Mouse (Mus musculus) T-helper 1 cell (primary cell): Measurements from ENCODE around the gene Serpina3m.
"Not testable (repeated sequence)": the region's sequence is repeated elsewhere in the genome, so short reads cannot be mapped to it uniquely, and the experiment has no call there.

ENCODE experiments used
- in situ Hi-C: fragments of 300-600 bp; cut with MboI, MseI; formaldehyde crosslinking; loops from one replicate; pipeline ENCODE4 v1.15.1; 2025; ENCODE audit warnings: high pct_unique_total_duplicates

The Serpina3m gene

GRCm38 (mm10) chr12:104338226-104338625, at the start of gene Serpina3m, which contains the start of gene Serpina3k:
Serpina3m (plus strand) TSS chr12:104338486.
Serpina3k (plus strand) TSS chr12:104338486.
- in situ Hi-C loops, result not testable (repeated sequence)

- in situ Hi-C loops, result loop anchor here (10.0 kb wide), 1 partner anchor 1285 kb away; no protein-coding TSS in a partner anchor
These were observed 48.4 kb upstream of the Serpina3m start for GRCm38 (mm10) chr12:104289872-104290271.

GRCm38 (mm10) chr12:104293963-104294362, 44.3 kb upstream of the Serpina3m start:
- in situ Hi-C loops, result loop anchor here (10.0 kb wide), 1 partner anchor 1289 kb away; no protein-coding TSS in a partner anchor

DNA sequence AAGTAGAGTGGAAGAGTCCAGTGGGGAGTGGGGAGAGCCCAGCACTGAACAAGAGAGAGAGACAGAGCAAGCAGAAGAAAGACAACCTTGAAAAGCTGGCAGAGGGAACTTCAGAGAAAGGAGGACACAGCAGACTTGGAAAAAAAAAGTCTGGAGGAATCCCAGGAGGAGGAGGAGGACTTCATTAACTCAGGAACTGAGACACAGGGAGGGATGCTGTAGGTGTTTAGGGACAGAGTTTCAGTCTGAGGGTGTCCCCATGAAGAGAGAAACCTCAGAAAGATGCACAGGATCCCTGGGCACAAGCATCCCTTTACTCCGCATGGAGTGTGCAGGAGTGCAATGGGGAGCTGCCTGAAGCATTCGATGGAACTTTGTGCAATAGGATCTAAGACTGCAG, 40.2 kb upstream of the Serpina3m start:
- in situ Hi-C loops, result loop anchor here (10.0 kb wide), 1 partner anchor 1293 kb away; no protein-coding TSS in a partner anchor

GRCm38 (mm10) chr12:104305991-104306390, 32.3 kb upstream of the Serpina3m start:
- in situ Hi-C loops, result no loop called here

DNA sequence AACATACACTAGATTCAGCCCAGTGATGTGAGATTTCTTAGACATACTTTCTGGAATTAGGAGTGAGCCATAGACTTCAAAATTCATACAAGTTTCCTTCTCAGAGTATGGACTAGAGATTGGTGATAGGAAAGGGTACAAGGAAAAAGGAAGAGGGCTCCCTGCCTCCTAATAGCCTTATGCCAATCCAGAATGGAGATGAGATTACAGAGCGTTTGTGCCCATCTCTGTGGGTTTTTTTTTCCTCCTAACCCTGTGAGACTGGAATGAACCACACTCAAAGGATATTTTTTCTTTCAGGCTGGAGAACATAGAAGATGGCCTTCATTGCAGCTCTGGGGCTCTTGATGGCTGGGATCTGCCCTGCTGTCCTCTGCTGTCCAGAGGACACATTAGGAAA, 24.0 kb upstream of the Serpina3m start, which contains the start of gene Serpina3j:
Gene Serpina3j (plus strand): TSS at position 301 of the 400 bp plus-strand sequence.
- in situ Hi-C loops, result no loop called here

GRCm38 (mm10) chr12:104322454-104322853, 15.8 kb upstream of the Serpina3m start:
- in situ Hi-C loops, result no loop called here

DNA sequence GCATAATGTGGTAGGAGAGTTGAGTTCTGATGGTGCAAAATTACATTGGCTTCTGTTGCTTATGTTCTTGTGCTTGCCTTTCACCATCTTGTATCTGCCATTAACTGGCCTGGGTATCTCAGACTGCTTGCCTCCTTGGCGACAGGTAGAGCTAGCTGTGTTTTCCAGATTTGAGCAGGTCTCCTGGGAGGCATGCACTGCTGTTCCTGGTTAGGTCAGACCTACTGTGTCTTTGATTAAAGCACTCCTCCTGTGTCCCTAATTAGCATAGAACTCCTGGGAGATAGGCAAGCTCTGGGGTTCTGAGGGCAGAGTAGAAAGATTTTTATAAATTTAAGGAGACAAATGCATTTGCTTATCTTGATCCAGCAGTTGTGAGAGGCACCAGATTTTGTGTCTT, 6.6 kb upstream of the Serpina3m start:
- in situ Hi-C loops, result no loop called here

- in situ Hi-C loops, result not testable (repeated sequence)
These were observed 1.4 kb upstream of the Serpina3m start for GRCm38 (mm10) chr12:104336873-104337272.

DNA sequence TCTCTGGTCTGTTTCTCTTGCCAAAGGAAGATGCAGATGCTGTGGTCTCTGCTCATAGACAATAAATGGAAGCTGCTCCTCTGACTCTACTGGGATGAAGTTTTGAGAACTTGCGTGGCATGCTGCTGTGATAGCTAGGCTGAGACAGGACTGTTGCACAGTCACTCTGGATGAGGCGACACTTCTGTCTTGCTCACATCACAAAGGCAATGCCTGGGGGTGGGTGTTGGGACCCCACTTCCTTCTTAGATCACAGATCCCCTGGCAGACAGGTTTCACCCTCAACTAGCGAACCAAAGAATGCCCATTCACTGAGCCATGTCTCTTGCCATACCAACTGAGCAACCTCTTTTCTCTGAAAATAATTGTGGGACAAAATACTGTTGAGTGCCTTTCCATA, 419 bp downstream of the Serpina3m start:
- in situ Hi-C loops, result no loop called here

DNA sequence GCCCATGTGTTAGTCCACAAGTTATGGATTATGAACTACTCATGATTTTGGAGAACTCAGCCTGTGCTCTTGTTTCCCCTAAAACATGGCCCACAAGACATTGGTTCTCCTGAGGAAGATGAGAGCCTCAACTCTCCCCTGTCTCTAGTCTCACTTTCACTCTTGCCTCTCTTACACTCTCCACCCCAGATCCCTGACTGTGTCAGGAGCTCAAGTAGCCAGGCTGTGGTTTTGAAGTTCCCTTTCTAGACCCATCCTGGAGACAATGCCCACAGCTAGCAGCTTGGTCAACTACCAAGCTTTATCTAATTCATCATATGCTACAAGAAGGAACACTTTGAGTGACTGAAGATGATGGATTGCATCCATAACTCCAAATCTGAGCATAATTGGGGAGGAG, 4.2 kb downstream of the Serpina3m start:
- in situ Hi-C loops, result not testable (repeated sequence)

DNA sequence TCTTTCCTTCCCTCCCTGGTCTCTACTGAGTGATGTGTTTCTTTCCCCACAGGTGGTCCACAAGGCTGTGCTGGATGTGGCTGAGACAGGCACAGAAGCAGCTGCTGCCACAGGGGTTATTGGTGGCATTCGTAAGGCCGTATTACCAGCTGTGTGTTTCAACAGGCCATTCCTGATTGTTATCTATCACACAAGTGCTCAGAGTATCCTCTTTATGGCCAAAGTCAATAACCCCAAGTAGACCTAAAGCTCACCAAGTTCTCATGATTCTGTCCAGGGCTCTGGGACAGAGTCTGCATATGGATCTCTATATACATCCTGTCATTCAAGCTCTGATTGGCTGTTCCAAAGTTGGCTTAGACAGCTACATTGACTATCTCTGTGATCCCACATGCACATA, 6.9 kb downstream of the Serpina3m start:
- in situ Hi-C loops, result no loop called here

DNA sequence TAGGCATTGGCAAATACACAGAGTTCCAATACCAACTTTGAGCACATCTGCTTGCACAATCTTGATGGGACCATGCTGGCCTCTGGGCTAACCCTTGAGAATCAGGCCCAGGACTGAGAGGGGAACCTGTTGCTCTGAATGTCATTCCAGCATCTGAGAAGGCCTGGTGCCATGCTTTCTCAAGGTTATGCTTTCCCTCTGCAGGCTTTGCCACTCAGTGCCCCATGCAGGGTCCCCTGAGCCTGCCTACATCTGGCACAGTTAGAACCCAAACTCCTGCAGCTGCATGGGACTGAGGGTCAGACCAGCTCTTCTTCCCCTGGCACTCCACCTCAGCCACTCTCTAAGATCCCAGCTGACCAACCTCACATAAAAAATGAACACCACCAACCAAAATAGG, 7.4 kb downstream of the Serpina3m start:
- in situ Hi-C loops, result no loop called here

DNA sequence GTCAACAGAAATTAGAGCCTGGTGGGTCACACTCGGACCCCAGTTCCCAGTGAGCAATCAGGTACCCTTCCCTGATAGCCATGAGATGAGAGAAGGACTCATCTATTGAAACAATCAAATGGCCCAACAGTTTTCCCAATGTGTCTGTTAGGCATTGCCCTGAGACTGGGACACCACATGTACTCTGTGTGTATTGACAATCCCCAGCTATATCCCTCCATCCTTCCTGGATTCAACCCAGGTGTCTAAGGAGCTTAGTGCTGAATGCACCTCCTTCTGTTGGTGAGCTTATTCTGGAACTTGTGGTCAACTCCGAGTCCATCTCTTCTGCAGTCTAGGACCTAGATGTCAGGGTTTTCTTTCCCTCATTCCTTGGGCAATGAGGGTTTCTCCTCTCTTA, 8.8 kb downstream of the Serpina3m start:
- in situ Hi-C loops, result no loop called here

GRCm38 (mm10) chr12:104351812-104352211, 13.5 kb downstream of the Serpina3m start:
- in situ Hi-C loops, result not testable (repeated sequence)

DNA sequence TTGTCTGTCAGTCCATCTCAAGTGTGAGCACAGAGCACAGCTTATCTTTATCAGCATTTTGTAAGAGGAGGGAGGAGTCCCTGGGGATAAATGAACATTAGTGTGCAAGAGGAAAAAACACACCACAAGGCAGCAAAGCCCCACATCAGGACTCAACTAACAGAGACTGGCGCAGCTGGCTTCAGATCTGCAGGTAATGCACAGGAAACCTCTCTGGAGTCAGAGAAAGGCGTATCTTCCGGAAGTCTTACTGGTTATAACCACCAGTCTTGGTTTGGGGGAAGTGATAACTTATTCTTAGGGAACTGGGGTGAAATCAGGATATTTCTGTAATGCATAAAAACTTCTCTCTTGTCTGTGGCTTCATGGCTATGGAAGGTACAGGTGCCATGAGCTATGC, 17.7 kb downstream of the Serpina3m start:
- in situ Hi-C loops, result no loop called here

- in situ Hi-C loops, result loop anchor here (10.0 kb wide), 1 partner anchor 1835 kb away; no protein-coding TSS in a partner anchor
These were observed 31.7 kb downstream of the Serpina3m start for GRCm38 (mm10) chr12:104369986-104370385.

DNA sequence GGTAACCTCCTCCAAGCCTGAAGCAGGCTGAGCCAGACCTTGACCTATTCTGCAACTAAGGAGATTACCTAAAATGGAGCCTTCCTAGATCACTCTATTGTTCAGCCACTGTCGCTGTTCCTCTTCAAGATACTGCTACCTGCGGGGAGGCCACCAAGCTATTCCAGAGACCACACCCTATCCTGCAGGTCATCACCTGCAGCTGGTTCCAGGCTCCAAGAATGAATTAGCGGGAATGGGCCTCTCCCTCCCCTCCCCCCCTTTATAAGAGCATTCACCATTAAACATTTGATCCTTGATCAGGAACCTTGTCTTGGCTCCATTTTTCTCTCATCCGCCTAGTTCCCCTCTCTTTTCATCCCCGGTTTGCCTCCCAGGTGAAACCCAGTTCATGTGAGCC, 38.9 kb downstream of the Serpina3m start:
- in situ Hi-C loops, result not testable (repeated sequence)

GRCm38 (mm10) chr12:104378351-104378750, 40.1 kb downstream of the Serpina3m start:
- in situ Hi-C loops, result not testable (repeated sequence)

GRCm38 (mm10) chr12:104378815-104379214, 40.5 kb downstream of the Serpina3m start:
- in situ Hi-C loops, result not testable (repeated sequence)

GRCm38 (mm10) chr12:104379856-104380255, 41.6 kb downstream of the Serpina3m start:
- in situ Hi-C loops, result no loop called here

DNA sequence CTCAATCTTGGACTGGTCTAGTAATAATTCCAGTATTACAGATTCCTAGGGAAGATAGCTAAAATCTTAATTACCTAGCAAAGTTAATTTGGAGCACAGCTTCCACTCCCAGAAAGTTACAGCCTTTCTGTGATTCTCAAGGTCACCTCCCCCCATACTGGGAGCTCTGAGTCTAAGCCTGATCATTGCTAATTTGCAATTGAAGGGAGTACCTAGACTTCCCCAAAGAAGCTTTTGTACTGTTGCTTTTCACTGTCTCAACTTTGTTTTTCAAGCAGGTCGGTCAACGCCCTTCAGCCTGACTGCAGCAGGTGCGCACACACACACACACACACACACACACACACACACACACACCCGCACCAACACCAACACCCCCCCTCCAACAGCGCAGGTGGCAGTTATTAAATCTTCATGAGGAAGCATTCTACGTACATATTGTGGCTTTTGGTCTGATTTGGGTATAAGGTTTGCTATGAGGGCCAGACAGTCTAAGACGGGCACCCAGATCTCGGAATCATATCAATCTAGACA, 42.9 kb downstream of the Serpina3m start:
- in situ Hi-C loops, result not testable (repeated sequence)

GRCm38 (mm10) chr12:104385987-104386386, 47.7 kb downstream of the Serpina3m start:
- in situ Hi-C loops, result not testable (repeated sequence)

GRCm38 (mm10) chr12:104386878-104387277, 48.6 kb downstream of the Serpina3m start:
- in situ Hi-C loops, result not testable (repeated sequence)
